Mouse (Mus musculus) inflammation-experienced regulatory T-cells, adult 6 months (primary cell): Measurements from ENCODE around the gene Klra3. TPM values are rescaled to one million over a fixed set of nuclear protein-coding genes. Genes with fewer than 3 reads are reported as not detected.
"Not testable (repeated sequence)": the region's sequence is repeated elsewhere in the genome, so short reads cannot be mapped to it uniquely, and the experiment has no call there.

Experiments
- ATAC-seq: one replicate; pipeline ENCODE4 v1.8.0; 2017
- polyA plus RNA-seq, 3 experiments: library from polyadenylated mRNA; unstranded; fragments of 100-300 nt; shearing (Covaris generic); gene quantifications; one replicate each; pipeline ENCODE4 v1.2.1; 2017

Gene Klra3
- polyA plus RNA-seq: 1 to 10 TPM in 1 of 3 experiments, not detected in 2; 1.2 TPM

DNA sequence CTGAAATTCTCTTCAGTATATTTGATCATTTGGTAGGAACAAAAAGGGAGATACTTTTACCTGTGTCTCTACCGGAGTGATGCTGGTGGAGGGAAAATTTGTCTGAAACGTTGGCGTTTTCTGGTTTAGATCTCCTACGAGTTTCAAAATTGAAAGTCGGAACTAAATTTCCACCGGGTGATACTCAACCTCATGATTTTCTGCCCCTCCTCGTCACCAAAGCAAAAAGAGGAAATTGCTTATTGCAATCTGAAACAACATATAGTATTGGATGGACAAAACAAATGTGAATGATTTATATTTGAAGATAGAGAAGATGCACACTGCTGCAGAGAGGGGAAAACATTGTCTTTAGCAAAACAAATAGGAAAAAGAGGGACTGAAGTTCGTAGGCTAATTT lies at the start of gene Klra3:
Gene Klra3 (minus strand): TSS at position 164 of the 400 bp plus-strand sequence.
- ATAC-seq: no peak

DNA sequence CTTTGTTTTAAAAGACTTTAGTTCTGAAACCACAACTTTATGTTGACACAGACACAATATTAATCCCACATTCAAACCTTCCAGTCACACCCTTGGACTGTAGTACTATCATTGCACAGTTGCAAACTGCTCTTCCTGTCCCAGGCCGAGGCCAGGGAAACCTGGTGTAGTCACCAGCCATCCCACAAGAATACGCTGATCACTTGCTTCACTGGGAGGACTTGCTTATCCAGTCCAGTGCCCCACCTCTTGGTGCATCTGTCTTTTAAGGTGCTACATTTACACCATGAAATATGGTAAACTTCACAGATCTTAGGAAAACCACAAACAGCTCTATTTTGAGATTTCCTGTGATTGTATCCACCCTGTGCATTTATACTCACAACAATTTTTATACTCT lies 49.4 kb upstream of the Klra3 start, which contains the start of gene Klra1:
Gene Klra1 (minus strand): TSS at position 125 of the 400 bp plus-strand sequence.
- ATAC-seq: no peak

DNA sequence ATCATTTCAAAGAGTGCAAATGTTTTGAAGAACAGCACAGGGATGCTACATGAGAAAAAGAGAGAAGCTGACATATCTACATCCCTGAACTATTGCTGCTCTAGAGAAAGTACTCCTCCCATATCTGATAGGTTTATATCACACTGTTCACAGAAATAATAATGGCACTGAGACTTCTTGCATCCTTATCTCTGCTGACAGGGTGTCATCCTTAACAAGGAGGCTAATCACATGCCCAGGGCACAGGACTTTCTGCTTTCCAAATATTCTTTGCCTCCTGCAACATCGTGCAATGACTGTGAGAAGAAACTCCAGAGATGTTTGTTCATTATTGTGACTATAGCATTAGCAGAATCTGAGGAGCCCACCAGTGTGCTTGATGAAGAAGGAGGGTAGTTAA lies 48.4 kb upstream of the Klra3 start:
- ATAC-seq: no peak

DNA sequence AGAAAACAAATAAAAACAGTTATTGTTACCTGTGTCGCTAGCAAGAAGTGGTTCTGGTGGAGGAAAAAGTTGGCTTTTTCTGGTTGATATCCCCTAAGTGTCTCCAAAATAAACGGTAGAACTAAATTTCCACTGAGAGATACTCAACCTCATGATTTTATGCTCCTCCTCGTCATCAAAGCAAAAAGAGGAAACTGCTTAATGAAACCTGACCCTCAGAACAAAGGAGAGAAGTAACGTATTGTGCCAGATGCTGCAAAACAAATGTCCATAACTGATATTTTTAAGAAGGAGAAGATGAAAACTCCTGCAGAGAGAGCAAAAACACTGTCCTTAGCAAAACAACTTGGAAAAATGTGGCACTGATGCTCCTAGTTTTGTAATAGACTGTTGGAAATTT lies 45.0 kb upstream of the Klra3 start:
- ATAC-seq: no peak

DNA sequence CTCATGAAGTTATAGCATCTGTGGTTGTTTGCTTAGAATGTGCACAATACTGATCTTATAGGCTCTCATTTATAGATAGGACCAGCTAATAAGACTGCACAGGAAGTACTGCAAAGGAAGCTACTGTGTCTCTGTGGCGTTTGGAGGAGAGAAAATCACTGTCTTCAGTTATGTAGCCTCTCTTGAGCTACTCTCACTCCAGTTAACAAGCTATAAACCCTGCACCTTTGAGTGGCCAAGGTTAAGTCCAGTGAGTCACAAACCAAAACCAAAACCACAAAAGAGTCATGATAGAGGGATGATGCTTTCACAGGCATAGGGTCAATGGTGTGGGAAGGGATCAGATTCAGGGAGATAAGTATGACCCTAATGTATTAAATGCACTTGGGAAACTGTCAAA lies 8.0 kb upstream of the Klra3 start:
- not testable (repeated sequence) for ATAC-seq

DNA sequence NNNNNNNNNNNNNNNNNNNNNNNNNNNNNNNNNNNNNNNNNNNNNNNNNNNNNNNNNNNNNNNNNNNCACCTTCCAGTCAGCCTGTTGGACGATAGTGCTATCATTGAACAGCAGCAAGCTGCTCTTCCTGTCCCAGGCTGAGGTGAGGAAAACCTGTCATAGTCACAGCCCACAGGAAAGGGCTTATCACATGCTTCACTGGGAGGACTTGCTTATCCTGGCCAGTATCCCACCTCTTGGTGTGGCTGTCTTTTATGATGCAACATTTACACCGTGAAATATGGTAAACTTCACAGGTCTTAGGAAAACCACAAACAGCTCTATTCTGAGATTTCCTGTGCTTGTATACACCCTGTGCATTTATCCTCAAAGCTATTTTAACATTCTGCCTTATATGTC lies 4.6 kb upstream of the Klra3 start:
- not testable (repeated sequence) for ATAC-seq

DNA sequence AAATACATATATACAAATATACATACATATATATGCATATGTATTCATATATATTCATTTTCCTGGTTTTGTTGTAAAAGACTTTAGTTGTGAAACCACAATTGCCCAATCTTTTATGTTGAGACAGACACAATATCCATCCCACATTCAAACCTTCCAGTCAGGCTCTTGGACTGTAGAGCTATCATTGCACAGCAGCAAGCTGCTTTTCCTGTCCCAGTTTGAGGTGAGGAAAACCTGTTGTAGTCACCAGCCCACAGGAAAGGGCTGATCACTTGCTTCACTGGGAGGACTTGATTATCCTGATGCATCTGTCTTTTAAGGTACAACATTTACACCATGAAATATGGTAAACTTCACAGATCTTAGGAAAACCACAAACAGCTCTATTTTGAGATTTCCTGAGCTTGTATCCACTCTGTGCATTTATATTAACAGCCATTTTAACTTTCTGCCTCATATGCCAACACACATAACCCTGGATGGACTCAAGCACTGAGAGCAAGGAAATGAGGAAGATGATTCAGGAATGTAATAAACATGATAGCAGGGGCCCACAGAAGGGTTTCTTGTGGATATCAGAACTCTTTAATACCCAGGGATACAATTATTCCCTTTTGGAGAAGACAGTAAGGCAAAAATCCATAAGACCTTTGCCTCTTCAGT lies 49.3 kb downstream of the Klra3 start:
- no peak for ATAC-seq

DNA sequence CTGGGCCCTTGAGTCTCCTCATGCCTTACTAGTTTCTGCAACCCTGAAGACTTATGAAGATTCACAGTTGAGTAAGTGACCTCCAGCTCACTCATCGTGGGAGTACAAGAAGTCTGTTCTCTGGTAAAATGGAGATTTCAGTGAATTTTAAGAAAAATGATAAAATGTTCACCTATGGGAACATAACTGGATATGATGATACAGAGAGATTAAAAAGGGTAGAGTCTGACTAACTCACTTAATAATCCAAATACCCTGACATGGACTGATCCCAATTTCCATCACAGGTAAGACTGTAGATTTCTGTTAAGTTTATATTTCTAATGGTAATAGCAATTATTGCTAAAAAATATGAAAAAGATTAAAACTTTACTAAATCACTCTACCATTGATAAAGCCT lies 55.5 kb downstream of the Klra3 start, which contains the start of gene Klra10:
Gene Klra10 (minus strand): TSS at position 101 of the 400 bp plus-strand sequence.
- ATAC-seq: not testable (repeated sequence)

Other genes starting within 250 kb of the Klra3 start
- gene Klra8, start 207.7 kb downstream of the Klra3 start, polyA plus RNA-seq: not detected
- not detected for gene Klra9, start 144.5 kb downstream of the Klra3 start, polyA plus RNA-seq
- gene Klra7, start 104.3 kb downstream of the Klra3 start, polyA plus RNA-seq: not detected
- not detected for gene Klra10, start 55.6 kb downstream of the Klra3 start, polyA plus RNA-seq
- under 1 TPM in 1 of 3 experiments, not detected in 2; 0.21 TPM for gene Klra1, start 49.3 kb upstream of the Klra3 start, polyA plus RNA-seq